Mouse (Mus musculus): ENCODE measurements around the gene Ncf1.
A peak's percentile ranks its signal among the peaks of the same experiment; 100 is the strongest.

Ncf1 gene

DNA sequence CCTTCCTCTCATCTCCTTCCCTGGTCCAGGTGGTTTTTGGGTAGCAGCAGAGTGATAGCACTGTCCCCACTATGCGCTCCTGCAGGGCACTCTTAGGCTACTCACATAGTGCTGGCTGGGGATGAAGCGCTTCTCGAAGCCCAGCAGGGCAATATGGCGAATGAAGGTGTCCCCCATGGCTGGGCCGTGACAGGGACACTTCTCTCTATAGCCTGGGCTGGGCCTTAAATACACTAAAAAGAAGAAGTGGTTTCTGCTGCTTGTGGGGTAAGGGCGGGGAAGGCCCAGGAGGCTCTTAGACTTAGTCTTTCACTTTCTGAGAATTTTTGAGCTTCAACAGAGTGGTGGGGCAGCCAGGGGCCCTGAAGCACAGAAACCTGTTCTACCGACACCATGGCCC is at the start of gene Ncf1:
Gene Ncf1, minus strand, starts transcription at position 235 of the 400 bp plus-strand sequence.
- no peak for DNase-seq (ENCODE audit: low read depth, low spot score)

DNA sequence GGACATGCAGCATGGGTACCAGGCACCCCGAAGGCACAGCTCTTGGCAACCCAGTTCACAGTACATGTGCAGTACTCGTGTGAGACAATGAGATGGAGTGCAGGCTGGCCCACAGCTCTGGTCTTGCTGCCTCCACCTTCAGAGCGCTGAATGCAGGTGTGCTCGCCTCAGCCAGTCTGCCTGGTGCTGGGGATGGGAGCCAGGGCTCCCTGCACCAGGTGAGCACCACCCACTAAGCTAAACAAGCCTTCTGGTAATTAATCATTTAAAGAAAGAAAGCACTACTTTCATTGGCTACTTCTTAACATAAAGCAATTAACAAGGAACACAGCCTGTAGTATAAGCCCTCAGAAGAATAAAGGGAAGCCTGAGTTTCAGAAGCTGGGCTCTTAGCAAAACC is 47.7 kb upstream of the Ncf1 start:
- DNase-seq (ENCODE audit: low read depth, low spot score): no peak

DNA sequence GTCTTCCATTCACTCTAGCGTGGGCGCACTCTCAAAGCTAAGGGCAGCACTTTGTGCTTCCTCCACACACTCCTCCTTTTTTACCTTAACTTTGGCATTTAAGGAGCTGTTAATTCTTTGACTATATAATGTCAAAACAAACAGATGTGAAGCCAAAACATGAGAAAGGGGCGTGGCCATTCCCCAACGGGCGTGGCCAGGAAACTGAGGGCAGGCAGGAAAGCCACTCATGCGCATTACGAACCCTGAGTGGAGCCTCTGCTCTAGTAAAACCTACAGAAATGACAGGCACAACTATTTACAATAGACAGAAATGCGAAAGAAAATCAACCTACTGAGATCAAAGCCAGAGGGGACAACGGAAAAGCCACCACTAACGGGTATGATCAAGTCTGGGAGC is 46.1 kb upstream of the Ncf1 start:
- DNase-seq (ENCODE audit: low read depth, low spot score): peak; percentile 75

DNA sequence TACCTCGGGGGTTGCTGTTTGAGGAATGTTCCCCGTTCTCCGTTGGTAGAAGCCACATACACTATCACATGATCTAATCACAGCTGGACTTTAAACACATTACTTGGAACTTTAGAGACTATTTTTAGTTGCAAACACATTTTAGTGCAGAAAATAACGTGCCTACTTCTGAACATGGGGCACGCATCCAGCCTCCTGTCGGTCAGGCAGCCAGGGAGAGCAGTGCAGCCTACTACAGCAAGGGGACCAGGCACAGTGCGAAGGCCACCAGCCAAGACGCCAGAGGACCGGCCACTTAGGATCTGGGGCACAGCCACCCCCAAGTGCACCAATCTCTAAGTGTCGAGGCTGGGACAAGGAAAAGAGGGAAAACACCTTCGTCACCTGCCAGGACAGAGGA is 45.6 kb upstream of the Ncf1 start:
- DNase-seq (ENCODE audit: low read depth, low spot score): no peak

DNA sequence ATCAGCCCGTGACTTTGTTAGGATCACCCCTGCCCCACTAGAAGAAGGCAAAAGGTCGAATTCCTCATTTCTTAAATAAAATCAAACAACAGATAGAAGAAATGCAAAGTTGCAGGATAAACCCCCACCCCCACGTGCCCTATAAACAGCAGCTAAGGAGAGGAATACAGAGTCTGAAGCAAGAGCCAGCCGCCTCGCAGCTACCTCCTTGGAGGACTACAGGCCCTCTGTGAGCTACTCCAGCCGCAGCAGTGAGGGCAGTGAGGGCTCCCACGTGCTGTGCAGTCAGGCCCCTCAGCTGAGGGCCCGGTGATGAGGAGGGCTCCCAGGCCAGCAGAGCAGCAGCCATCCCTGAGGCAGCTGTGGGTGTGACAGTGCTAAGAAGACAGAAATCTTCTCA is 44.3 kb upstream of the Ncf1 start:
- no peak for DNase-seq (ENCODE audit: low read depth, low spot score)

DNA sequence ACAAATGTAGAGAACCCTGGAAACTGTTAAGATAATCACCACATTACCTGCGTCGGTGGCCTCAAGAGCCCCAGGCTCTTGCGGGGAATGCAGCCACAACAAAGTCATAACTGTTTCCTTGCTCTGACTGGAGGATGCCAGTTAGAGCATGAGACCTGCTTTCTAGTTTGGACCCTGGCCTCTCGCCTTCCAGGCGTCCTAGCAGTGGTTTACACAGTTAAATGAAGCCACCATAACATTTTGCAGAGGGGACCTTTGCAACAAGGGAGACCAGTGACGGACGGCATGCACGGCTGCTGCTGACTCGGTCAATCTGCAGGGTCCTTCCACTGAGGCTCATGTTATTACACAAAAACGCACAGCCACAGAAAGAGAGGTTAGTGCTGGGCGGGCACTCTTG is 43.3 kb upstream of the Ncf1 start:
- no peak for DNase-seq (ENCODE audit: low read depth, low spot score)

DNA sequence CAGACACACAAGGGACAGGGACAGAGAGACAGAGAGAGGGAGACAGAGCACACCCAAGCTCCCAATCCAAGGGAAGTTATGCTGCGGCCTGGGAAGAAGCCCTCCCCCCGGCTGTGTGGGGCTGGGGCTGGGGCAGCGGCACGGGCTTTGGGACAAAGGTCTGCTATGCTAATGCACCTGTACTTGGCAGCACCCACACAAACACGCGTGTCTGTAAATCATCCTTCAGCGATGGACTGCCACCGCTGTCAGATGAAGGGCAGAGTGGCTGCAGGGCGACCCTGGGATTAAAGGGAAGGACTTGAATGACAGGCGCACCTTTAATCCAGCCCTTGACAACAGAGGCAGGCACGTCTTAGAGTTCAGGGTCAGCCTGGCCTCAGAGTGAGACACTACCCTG is 42.0 kb upstream of the Ncf1 start:
- no peak for DNase-seq (ENCODE audit: low read depth, low spot score)

DNA sequence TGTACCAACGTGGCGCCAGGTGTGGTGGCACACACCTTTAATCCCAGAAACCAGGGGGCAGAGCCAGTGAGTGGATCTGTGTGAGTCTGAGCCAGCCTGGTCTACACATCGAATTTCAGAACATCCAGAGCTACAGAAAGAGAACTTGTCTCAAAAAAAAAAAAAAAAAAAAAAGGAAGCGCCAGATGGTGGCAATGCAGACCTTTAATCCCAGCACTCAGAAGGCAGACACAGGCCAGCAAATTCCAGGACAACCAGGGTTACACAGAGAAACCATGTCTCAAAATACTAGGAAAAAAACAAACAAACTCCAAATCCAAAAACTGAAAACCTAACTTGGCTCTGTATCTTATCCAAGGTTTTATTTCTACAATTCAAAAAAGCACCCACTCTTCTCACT is 41.1 kb upstream of the Ncf1 start:
- DNase-seq (ENCODE audit: low read depth, low spot score): no peak

DNA sequence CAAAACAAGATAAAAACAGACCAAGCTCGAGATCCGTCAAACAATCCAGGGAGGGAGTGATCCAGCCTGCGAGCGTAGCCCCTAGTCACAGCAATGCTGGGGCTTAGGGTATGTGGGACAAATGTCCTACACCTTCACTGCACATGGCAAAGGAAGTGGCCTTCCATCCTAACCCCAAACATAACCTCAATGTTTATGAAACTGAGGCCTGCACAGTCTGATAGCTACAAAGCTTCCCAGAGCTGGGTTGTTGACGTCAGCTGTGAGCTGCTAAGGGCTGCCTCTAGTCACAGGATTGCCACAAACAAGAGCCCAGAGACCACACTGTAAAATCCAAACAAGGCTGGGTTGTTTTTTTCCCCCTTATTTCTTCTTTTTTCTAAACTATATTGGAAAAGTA is 40.3 kb upstream of the Ncf1 start:
- no peak for DNase-seq (ENCODE audit: low read depth, low spot score)

DNA sequence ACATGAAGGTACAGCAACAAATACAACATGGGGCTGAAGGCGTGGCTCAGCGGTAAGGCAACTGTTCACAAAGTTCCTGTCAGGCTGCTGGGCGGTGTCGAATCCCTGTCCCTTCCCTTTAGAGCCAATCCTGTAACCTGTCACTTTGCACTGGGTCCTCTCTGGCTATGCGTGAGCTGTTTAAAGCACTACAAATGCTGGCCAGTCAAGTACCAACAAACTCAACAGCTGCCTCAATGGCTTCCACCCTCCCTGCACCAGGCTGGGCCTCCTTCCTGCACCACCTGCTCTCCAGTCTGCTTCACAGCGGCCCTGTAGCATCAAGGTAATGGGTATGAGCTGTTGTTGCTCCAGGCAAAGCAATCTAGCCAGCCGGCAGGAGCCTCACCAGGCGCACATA is 39.3 kb upstream of the Ncf1 start:
- no peak for DNase-seq (ENCODE audit: low read depth, low spot score)

DNA sequence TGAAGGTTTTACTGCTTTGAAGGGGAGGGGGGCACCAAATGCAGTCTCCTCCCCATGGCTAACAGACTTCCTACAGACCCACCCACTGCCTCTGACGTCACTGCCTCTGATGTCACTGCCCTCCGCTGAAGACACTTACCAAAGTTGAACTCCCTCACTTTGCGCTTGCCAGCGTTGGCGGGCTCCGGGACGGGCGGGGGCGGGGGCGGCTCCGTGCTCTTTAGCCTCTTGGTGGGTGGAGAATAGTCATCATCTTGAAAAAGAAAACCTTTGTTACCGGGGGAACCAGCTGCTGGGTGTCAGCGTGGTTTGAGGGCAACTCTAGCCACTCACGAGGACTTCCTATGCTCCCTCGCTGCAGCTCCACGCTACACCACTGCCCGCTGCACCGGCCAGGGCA is 37.0 kb upstream of the Ncf1 start:
- peak; percentile 82 for DNase-seq (ENCODE audit: low read depth, low spot score)

DNA sequence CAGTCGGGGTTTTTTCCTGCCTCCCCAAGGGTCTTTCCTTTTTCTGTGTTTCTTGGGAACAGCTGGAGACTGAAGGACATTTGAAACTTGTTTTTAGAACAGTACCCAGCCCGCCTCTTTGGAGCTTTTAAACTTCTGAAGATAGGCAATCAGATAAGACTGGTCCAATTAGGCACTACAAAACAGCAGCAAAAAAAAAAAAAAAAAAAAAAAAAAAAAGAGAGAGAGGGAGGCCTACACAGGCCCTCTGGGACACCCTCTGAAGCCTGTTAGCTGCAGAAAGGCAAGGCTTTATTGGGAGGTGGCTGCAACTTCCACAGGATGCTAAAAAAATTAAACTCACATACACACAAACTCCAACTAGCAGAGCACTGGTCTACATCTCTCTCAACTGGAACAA is 36.5 kb upstream of the Ncf1 start:
- DNase-seq (ENCODE audit: low read depth, low spot score): no peak

DNA sequence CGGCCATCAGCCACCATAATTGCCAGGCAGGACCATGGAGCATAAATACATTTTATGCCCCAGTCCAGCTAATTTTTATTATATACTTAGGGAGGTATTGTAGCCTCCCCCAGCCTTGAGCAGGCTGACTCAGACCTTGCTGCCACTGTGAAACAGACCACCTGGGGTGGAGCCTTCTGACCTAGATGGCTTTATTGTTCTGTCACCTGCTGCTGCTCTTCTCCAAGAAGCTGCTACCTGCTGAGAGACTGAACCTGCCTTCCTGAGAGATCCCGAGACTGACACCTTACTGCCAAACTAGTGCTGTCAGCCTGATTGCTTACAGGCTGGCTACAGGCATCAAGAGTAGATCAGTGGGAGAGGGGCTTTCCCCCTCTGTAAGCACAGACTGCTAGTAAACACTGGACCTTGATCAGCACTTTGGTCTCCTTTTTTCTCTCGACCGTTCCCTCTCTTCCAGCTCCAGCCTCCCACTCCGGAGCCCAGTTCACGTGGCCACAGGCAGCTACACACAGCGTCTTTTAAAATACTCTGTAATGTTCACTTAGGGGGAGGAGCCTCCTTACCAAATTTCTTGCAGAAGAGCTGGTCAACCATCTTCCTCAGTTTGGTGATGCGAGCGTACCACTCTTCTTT is 30.7 kb upstream of the Ncf1 start:
- DNase-seq (ENCODE audit: low read depth, low spot score): peak; percentile 60

DNA sequence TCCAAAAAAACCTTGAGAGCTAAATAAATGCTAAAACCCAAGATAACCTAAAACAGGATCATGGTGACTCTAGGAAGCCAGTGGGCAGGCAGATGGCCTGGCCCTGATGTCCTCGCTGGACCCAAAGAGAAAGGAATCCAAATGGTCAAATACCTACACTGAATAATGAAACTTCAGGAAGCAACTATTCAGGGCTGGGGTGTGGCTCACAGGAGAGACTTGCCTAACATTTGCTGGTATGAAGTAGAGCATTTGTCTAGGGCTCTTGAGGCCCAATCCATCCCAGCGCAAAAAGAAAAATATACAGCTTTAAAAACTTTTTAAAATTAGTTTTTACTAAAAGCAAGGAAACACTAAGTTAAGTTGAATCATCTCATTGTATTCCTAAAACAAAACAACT is 29.5 kb upstream of the Ncf1 start:
- no peak for DNase-seq (ENCODE audit: low read depth, low spot score)

DNA sequence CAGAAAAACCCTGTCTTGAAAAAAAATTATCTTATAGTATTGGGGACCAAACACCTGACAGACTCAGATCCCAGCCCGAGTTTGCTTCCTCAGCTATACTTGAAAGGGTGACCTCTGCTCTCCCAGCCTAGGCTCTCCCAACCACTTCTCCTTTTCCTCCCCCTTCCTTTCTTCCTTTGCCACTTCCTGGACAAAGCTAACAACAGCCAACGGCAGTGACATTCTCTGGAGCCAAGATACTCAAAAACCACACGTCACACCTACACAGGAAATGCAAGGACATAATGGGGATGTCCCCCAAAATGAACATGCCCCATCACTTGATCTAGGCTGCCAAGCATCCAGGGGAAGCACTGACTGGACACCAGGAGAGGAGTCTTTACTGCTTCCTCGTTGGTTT is 29.0 kb upstream of the Ncf1 start:
- DNase-seq (ENCODE audit: low read depth, low spot score): no peak

DNA sequence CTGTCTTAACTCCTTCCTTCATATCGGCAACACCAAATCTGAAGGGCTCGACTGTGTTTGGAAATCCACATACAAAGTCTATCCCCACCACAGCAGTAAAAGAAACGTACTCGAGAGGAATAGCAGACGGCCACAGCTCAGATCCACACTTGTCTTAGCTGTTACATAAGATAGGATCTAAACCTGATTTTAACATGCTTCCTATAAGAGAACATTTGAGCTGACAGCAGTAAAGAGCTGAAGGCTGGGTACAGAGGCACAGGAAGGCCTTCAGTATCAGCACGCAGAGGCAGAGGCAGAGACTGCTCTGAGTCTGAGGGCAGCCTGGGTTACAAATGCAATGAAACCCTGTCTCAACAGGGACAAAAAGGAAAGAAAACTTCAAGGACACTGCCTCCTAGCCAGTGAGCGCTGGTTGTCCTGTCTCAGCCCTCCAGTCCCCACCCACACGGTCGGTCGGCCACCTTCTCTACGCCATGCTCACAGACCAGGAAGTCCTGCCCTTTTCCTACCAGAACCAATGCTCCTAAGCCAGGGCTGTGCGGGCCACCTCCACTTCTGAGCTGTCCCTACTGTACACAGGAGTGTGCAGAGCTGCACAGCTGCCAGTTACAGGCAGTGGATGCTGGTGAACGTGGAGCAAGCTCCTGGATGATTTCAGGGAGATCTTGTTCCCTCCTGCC is 28.1 kb upstream of the Ncf1 start:
- DNase-seq (ENCODE audit: low read depth, low spot score): peak; percentile 49

DNA sequence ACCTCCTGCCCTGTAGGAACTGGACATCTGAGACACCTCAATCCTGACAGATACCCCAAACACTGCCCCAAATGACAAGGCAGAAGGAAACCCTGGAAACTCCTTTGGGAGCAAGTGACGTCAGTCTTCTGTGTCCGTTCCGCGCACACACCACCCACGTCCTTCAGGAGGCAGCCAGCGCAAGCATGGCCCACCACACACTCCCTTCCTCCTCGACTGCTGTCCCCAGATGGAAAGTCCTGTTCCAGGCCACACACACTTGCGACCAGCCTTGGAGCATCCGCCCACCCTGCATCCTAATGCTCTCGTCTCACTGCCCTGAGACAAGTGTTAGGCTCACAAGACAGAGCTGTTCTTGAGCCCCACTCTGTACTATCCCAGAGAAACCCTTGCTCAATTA is 25.9 kb upstream of the Ncf1 start:
- no peak for DNase-seq (ENCODE audit: low read depth, low spot score)

DNA sequence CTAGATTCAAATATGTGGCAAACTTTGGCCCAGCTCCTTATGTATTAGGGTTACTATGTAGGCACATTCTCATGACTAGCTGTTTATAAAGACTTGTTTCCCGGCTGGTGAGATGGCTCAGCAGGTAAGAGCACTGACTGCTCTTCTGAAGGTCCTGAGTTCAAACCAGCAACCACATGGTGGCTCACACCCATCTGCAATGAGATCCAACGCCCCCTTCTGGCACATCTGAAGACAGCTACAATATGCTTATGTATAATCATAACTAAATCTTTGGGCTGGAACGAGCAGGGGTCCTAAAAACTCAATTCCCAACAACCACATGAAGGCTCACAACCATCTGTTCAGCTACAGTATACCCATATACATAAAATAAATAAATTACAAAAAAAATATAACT is 24.4 kb upstream of the Ncf1 start:
- peak; percentile 26 for DNase-seq (ENCODE audit: low read depth, low spot score)

DNA sequence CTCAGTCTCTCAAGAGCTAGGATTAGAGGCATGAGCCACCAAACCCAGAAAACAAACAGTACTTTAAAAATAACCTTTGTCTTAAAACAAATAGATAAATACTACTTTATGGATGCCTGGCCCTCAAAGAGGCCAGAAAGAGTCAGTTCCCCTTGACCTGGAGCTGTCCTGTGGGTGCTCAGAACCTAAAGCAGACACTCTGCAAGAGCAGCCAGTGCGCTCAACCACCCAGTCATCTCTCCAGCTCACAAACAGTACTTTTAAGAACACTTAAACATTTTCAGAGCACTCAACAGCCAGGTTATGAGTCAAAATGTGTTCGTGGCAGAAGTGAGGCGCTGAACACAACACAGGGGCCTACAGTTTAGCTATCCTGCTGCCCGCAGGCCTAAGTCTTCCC is 21.7 kb upstream of the Ncf1 start:
- no peak for DNase-seq (ENCODE audit: low read depth, low spot score)

DNA sequence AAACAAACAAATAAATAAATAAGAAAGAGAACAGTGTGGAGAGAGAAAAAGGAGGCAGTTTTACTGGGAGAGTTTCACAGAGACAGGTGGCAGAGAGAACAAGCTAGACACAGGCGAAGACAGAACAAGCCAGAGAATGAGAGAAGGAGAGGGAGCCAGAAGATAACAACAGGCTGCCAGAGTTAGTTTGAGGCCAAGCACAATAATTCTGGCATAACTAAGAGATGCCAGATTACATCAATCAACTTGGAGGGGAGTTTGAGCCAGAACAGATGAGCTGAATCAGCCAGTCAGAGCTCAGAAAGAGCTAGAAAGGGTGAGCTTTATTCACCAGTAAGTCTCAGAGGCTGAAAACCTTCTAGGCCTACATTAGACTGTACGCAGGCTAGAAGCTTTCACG is 21.2 kb upstream of the Ncf1 start:
- no peak for DNase-seq (ENCODE audit: low read depth, low spot score)

DNA sequence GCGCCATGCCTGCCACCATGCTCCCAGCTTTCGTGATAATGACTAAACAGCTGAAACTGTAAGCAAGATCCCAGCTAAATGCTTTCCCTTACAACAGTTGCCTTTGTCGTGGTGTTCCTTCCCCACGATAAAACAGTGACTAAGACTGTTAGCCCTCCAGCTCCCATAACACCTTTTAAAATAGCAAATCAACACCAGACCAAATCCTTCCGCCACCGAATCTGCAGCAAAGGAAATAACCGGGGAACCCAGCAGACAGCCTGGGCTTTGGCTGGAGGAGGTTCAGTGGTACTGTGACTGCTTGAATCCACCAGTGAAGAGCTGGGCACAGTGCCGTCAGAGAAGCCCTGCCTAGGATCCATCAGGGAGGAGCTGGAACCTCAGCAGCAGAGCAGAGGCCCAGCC is 19.8 kb upstream of the Ncf1 start:
- no peak for DNase-seq (ENCODE audit: low read depth, low spot score)

DNA sequence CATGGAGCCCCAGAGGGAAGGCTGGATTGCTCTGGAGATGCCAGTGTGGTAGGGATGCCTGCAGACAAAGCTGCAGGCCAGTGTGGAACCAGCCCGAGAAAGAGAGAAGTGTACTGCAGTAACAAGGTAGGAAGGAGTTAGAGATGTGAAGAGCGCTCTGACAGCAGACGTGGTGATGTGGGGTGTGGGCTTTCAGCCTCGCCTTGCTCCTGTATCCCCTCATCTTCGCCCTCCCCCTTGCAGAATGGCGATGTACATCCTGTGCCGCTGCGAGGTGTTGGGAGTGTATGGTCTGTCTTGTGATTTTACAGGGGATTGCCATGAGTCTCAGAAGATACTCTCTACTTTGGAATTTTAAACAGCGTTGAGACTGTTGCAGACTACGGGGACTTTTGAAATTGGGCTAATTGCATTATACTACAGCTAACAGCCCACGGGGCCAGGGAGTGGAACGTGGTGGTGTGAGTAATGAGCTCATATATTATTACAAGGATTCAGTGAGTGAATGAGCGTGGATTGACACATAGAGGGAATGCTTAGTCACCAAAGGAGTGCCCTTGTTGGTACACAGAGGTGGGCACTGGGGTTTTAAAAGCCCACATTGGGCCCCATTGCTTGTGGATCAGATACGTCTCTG is 19.3 kb upstream of the Ncf1 start:
- DNase-seq (ENCODE audit: low read depth, low spot score): no peak

DNA sequence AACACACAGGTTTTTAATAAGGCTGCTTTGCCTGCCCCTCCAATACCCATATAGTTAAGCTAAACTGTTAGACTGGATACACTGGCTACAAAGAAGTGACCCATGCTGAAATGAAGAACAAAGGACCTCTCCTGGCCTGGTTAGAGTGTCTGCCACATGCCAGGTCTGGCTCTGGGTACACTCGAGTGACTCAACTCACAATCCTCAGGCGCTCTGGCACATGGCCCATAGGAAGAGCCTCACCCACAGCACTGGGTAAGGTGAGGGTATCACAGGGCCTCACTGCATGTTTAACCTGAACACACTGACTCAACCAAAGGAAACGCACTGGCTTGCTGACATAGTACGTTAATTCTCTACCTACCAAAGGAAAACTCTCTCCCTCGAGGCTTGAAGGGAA is 16.7 kb upstream of the Ncf1 start:
- no peak for DNase-seq (ENCODE audit: low read depth, low spot score)

Data from ZHBTc4 (cell line).